Mouse (Mus musculus): ENCODE results near the gene Pigv.
A peak's percentile ranks its signal among the peaks of the same experiment; 100 is the strongest.

DNA sequence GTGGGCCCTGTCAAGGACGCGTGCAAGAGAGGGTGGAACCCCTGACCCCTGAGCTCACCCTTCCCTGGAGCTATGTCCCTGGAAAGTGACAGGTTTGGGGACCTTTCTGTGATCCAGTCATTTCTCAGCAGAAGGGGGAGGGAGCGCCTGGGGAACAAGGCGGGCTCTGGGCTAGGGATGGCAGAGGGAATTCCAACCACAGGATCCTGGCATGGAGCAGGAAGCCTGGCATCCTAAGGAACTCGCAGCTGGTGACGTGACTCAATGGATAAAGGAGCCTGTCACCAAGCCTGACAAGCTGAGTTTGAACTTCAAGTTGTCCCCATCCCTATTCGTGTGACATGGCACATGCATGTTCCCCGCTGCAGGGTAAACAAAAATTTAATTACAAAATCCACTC lies 59.4 kb downstream of the Pigv start:
- TF ChIP-seq POLR2A (IDR thresholded peaks at IDR 0.05; ENCODE audit: insufficient read length, low read depth), result no peak
- no peak for TF ChIP-seq TCF12 (IDR thresholded peaks at IDR 0.05; ENCODE audit: insufficient read depth, poor library complexity, severe bottlenecking)
- TF ChIP-seq CEBPB (IDR thresholded peaks at IDR 0.05; ENCODE audit: insufficient read depth, poor library complexity, severe bottlenecking), result no peak
- no peak for TF ChIP-seq USF1 (IDR thresholded peaks at IDR 0.05; ENCODE audit: low read depth)
- no peak for TF ChIP-seq MAX (IDR thresholded peaks at IDR 0.05; ENCODE audit: low read depth)
- no peak for TF ChIP-seq POLR2AphosphoS2 (IDR thresholded peaks at IDR 0.05; ENCODE audit: insufficient read length, low read depth)
- TF ChIP-seq TCF3 (IDR thresholded peaks at IDR 0.05; ENCODE audit: insufficient read length, low read depth), result no peak
- TF ChIP-seq E2F4 (IDR thresholded peaks at IDR 0.05; ENCODE audit: insufficient read depth), result no peak
- TF ChIP-seq MYOG (IDR thresholded peaks at IDR 0.05; ENCODE audit: control insufficient read depth in 1 of 3, insufficient read depth in 1 of 3, insufficient read length in 2 of 3, low read depth in 2 of 3), result peak in 1 of 3 experiments; percentile 35
- peak in 2 of 3 experiments; percentile 21 to 64 for TF ChIP-seq MYOD1 (IDR thresholded peaks at IDR 0.05; ENCODE audit: control insufficient read depth in 1 of 3, insufficient read length in 2 of 3, low read depth in 2 of 3)
